Mouse (Mus musculus): Measurements from ENCODE around the gene Nfkb1. TPM values are rescaled to one million over a fixed set of nuclear protein-coding genes. Genes with fewer than 3 reads are reported as not detected.

Nfkb1 gene
- polyA plus RNA-seq, 1 experiment, result not detected

DNA sequence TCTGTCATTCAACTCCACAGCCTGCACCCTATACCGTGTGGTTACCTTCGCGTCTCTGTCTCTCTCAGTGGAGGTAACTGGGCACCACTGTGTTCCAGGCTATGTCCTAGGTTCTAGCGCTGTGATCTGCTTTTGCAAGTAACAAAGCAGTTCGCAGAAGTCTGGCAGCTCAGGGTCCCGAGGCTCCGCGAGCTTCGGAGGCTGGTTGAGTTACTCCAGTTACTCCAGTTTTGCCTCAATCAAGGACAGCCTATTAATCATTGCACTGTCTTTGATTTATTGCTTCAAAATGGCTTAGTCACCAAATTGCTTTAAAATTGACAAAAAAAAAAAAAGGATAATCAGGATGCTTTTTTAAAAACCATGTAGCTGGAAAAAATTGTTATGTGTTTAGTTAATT is 126.6 kb downstream of the Nfkb1 start:
- H3K4me1 ChIP-seq (ENCODE audit: control insufficient read depth, insufficient read depth, low read length), result no peaks in the 10 kb centered on the region
- WGBS, result 95% methylated on average over 9 of the region's 9 CpGs
- H3K27ac ChIP-seq (ENCODE audit: insufficient read depth, low read depth, low read length), result no peak overlapping the region
- TF ChIP-seq POLR2A (IDR thresholded peaks at IDR 0.05; ENCODE audit: insufficient read depth, low read depth, low read length) (no peak), CTCF (IDR thresholded peaks at IDR 0.05; ENCODE audit: insufficient read depth, low read depth, low read length) (no peak)
- no peak overlapping the region for H3K4me3 ChIP-seq (ENCODE audit: insufficient read depth, low read depth, low read length)

- 91% methylated on average over 17 of the region's 17 CpGs for WGBS
- no peaks in the 10 kb centered on the region for H3K4me1 ChIP-seq (ENCODE audit: control insufficient read depth, insufficient read depth, low read length)
- TF ChIP-seq CTCF (IDR thresholded peaks at IDR 0.05; ENCODE audit: insufficient read depth, low read depth, low read length), result no peak
- H3K27ac ChIP-seq (ENCODE audit: insufficient read depth, low read depth, low read length), result no peak overlapping the region
- no peak overlapping the region for H3K4me3 ChIP-seq (ENCODE audit: insufficient read depth, low read depth, low read length)
Measured at GRCm38 (mm10) chr3:135563163-135563689, 128.1 kb downstream of the Nfkb1 start.

DNA sequence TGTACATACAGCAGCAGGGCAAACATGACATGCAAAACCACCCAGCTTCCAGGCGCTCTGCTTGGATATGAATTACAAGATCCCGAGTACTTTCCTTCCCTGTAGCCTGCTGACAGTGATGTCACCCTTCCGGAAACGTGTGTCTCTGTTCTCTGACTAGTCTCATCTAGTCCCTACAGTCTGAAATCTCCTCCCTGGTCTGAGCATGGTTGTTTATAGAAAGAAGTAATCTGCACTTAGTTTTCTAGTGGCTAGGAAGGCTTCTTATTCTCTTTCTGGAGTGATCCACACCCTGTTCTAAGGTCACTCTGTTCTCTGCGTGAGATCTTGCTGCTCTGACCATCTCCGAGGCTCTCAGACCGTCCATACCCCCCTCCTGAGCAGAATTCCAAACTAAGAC is 129.3 kb downstream of the Nfkb1 start:
- no peaks in the 10 kb centered on the region for H3K4me1 ChIP-seq (ENCODE audit: control insufficient read depth, insufficient read depth, low read length)
- no peak for TF ChIP-seq CTCF (IDR thresholded peaks at IDR 0.05; ENCODE audit: insufficient read depth, low read depth, low read length)
- no peak for TF ChIP-seq POLR2A (IDR thresholded peaks at IDR 0.05; ENCODE audit: insufficient read depth, low read depth, low read length)
- H3K4me3 ChIP-seq (ENCODE audit: insufficient read depth, low read depth, low read length), result no peak overlapping the region
- no peak overlapping the region for H3K27ac ChIP-seq (ENCODE audit: insufficient read depth, low read depth, low read length)
- WGBS, result 80% methylated on average over 7 of the region's 7 CpGs

- TF ChIP-seq CTCF (IDR thresholded peaks at IDR 0.05; ENCODE audit: insufficient read depth, low read depth, low read length) (no peak), POLR2A (IDR thresholded peaks at IDR 0.05; ENCODE audit: insufficient read depth, low read depth, low read length) (no peak)
- Histone ChIP-seq H3K4me1 (ENCODE audit: control insufficient read depth, insufficient read depth, low read length) (no peaks in the 10 kb centered on the region), H3K4me3 (ENCODE audit: insufficient read depth, low read depth, low read length) (no peak overlapping the region), H3K27ac (ENCODE audit: insufficient read depth, low read depth, low read length) (no peak overlapping the region)
- WGBS, result 57% methylated on average over 12 of the region's 12 CpGs
Measured at GRCm38 (mm10) chr3:135556851-135557662, 134.3 kb downstream of the Nfkb1 start.

DNA sequence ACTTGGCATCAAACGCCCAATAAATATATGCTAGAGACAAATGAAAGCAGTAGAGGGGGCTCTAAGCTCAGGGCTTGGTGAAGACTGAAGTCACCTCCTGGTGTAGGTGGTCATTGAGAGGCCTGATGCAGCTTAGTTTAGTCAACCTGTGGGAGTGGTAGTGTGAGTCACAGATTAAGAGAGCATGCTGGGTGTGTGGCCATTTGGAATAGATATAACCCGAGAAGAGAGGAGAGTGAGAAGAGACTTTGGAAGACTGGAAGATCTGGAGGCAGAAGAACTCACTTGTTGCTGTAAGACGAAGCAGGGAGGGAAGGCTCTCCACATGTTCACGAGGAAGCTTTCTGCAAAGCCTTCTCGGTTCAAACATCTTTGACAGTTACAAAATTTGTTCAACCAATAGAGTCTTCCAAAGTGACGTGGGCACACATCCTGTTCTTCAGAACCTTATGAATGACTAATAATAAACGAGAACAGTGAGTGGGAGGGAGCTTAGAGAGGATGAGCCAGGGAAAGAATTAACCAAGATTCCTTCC is 135.2 kb downstream of the Nfkb1 start:
- H3K27ac ChIP-seq (ENCODE audit: insufficient read depth, low read depth, low read length), result no peak overlapping the region
- TF ChIP-seq CTCF (IDR thresholded peaks at IDR 0.05; ENCODE audit: insufficient read depth, low read depth, low read length) (no peak), POLR2A (IDR thresholded peaks at IDR 0.05; ENCODE audit: insufficient read depth, low read depth, low read length) (no peak)
- WGBS, result 55% methylated on average over 7 of the region's 7 CpGs
- no peak overlapping the region for H3K4me3 ChIP-seq (ENCODE audit: insufficient read depth, low read depth, low read length)
- no peaks in the 10 kb centered on the region for H3K4me1 ChIP-seq (ENCODE audit: control insufficient read depth, insufficient read depth, low read length)

DNA sequence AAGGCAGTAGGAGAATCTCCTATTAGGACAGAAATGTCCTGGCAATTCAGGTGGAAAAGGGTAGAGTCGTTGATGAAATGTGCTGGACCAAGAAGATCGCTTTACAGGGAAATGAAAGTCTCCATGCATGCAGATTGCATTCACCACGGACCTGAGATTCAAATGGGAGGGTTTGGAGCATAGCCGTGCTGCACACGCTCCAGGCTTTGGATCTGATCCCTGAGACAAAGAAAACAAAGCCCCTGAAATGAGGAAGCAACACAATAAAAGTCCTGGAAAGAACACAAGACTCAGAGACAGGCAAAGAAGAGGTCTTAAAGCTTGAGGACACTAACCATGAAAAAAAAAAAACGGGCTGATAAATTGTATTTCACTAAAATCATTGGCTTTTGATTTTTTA is 136.2 kb downstream of the Nfkb1 start:
- TF ChIP-seq CTCF (IDR thresholded peaks at IDR 0.05; ENCODE audit: insufficient read depth, low read depth, low read length) (no peak), POLR2A (IDR thresholded peaks at IDR 0.05; ENCODE audit: insufficient read depth, low read depth, low read length) (no peak)
- WGBS, result 67% methylated on average over 6 of the region's 6 CpGs
- Histone ChIP-seq H3K4me1 (ENCODE audit: control insufficient read depth, insufficient read depth, low read length) (no peaks in the 10 kb centered on the region), H3K4me3 (ENCODE audit: insufficient read depth, low read depth, low read length) (no peak overlapping the region), H3K27ac (ENCODE audit: insufficient read depth, low read depth, low read length) (no peak overlapping the region)

DNA sequence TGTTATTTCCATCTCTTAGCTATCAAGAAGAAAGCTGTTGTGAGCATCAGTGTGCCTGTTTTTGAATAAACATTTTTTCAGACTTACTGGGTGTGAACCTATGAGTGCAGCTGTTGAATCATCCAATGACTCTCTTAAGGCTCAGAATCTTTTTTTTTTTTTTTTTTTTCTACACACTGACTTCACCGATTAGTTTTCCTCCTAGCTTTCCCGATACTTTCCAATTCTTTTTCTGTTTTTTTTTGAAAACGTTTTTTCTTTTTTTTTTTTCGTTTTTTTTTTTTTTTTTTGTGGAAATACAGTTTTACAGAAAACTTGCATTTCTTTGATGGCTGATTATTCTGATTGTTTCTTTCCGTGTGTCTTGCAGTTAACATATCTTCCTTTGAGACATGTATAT is 138.5 kb downstream of the Nfkb1 start:
- Histone ChIP-seq H3K4me3 (ENCODE audit: insufficient read depth, low read depth, low read length) (no peak overlapping the region), H3K27ac (ENCODE audit: insufficient read depth, low read depth, low read length) (no peak overlapping the region), H3K4me1 (ENCODE audit: control insufficient read depth, insufficient read depth, low read length) (no peaks in the 10 kb centered on the region)
- TF ChIP-seq POLR2A (IDR thresholded peaks at IDR 0.05; ENCODE audit: insufficient read depth, low read depth, low read length) (no peak), CTCF (IDR thresholded peaks at IDR 0.05; ENCODE audit: insufficient read depth, low read depth, low read length) (no peak)
- 77% methylated on average over 5 of the region's 5 CpGs for WGBS

DNA sequence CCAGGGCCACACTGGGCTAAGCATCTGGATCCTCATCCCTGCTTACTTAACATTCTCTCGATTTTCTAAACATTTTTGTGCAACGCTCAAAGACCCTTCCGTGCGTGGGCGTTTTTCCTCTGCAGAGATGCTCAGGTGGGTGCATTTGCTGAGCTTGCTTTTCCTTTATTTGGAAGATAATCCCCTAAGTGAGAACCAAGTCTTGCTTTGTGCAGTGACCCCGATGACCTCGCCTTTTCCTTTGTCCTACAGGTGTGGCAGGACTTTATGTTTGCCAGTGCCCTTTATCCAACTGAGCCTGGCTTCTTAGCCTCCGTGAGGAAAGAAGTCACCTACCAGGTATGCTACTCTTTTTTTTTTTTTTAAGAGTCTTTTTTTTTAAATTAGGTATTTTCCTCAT is 144.0 kb downstream of the Nfkb1 start:
- H3K4me3 ChIP-seq (ENCODE audit: insufficient read depth, low read depth, low read length), result no peak overlapping the region
- WGBS, result 69% methylated on average over 8 of the region's 8 CpGs

GRCm38 (mm10) chr3:135546212-135546923 is 145.0 kb downstream of the Nfkb1 start:
- 78% methylated on average over 13 of the region's 13 CpGs for WGBS
- TF ChIP-seq CTCF (IDR thresholded peaks at IDR 0.05; ENCODE audit: insufficient read depth, low read depth, low read length) (no peak), POLR2A (IDR thresholded peaks at IDR 0.05; ENCODE audit: insufficient read depth, low read depth, low read length) (no peak)
- Histone ChIP-seq H3K27ac (ENCODE audit: insufficient read depth, low read depth, low read length) (no peak overlapping the region), H3K4me1 (ENCODE audit: control insufficient read depth, insufficient read depth, low read length) (no peaks in the 10 kb centered on the region), H3K4me3 (ENCODE audit: insufficient read depth, low read depth, low read length) (no peak overlapping the region)

More for the DNA sequence above, 144.0 kb downstream of the Nfkb1 start:
- H3K4me1 ChIP-seq (ENCODE audit: control insufficient read depth, insufficient read depth, low read length), result no peaks in the 10 kb centered on the region
- TF ChIP-seq CTCF (IDR thresholded peaks at IDR 0.05; ENCODE audit: insufficient read depth, low read depth, low read length) (no peak), POLR2A (IDR thresholded peaks at IDR 0.05; ENCODE audit: insufficient read depth, low read depth, low read length) (no peak)
- H3K27ac ChIP-seq (ENCODE audit: insufficient read depth, low read depth, low read length), result no peak overlapping the region

Other genes with a start within 250 kb of the Nfkb1 start
- not detected in 2 replicates for gene Manba, start 205.9 kb downstream of the Nfkb1 start, polyA plus RNA-seq (2012; ENCODE audit: insufficient read depth, insufficient read length, low replicate concordance, missing spikeins)
- not detected in 2 replicates for gene Slc39a8, start 133.7 kb upstream of the Nfkb1 start, polyA plus RNA-seq (2012; ENCODE audit: insufficient read depth, insufficient read length, low replicate concordance, missing spikeins)

All from olfactory bulb, adult 2 months (tissue).